Mouse (Mus musculus): Measurements from ENCODE around the gene Ttc16.

The Ttc16 gene

DNA sequence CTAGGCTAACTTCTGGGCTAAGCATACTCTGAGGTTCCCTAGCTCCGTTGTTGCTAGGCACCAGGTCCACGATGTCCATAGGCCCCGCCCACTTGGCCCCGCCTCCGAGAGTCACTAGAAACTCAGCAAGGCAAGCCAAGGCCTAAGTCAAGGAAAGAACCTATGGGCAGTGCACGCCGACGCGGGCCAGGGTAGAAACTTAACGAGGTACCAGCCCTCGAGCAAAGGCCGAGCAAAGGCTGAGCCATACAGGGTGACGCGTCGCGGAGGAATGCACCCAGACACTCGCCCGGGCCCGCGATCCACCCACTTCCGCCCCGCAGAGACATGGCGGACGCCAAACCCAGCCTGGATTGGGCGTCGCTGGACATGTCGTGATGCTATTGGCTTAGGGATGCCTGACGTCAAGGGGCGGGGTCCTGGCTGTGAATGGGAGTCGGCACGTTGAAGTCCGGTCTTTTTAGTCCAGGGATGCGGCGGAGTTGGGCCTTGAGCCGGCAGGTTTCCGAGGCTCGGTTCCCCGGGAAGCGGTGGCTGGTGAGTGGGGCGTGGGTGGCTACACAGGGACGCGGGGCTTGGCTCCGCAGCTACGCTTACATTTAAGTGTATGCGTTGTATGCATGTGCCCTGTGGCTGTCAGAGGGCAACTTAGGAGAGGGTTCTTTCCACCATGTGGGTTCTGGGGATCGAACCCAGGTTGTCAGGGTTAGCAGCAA, at the start of gene Ttc16, which contains the start of gene Ptrh1:
Gene Ttc16, minus strand, starts transcription at position 275 of the 716 bp plus-strand sequence.
Gene Ptrh1, plus strand, starts transcription at position 428 of the 716 bp plus-strand sequence.
- DNase-seq, result peak; percentile 92 to 98

DNA sequence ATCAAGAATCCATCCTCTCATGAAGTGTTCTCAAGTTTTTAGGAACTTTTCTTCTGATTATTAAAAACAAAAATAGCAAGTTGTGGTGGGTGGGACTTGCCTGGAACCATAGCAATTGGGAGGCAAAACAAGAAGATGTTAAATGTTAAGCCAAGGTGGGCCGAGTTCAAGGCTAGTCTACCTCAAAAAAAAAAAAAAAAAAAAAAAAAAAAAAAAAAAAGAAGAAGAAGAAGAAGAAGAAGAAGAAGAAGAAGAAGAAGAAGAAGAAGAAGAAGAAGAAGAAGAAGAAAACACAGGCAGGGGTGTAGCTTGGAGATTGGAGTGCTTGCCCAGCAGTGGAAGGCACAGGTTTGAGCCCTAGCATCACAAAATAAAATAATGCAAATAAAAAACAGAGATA, 49.3 kb upstream of the Ttc16 start:
- no peak for DNase-seq

DNA sequence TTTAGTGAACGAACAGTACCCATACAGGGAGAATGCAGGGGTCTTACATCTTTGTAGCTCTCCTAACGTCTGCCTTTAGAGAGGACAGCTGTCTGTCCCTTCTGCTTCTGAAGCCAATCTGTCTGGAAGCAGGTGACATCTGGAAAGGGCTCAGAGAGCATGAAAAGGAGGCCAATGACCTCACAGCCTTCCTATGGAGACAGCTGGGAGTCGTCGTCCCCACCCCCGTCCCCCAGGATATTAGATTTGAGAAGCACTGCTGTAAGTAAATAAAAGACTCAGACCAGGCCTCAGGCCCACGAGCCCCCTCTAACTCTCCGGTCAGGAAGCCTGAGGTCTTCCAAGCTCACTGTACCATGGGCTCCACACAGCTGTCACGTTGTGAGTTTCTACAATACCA, 48.7 kb upstream of the Ttc16 start:
- DNase-seq, result no peak

DNA sequence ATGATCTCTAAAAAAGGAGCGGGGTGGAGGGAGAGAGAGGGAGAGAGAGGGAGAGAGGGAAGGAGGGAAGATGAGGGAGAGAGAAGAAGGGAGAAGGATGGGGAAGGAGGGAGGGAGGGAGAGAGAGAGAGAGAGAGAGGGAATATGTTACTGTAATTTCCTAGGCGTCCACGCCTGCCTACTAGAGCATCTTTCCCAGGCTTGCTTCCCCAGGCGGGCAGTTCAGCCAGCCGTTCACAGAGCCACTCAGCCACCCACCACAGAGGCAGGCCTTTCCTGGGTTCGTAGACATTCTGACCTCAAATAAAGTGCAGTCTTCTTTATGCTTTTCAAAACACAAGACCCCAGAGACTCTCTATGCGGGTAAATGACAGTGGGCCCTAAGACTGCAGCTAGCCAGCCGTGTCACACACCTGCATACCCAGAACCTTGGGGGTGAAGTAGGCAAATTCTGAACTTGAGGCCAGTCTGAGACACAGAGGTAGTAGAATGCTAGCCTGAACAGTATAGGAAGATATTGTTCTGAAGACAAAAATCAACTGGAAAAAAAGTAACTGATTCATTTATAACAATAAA, 48.2 kb upstream of the Ttc16 start:
- DNase-seq, result no peak

DNA sequence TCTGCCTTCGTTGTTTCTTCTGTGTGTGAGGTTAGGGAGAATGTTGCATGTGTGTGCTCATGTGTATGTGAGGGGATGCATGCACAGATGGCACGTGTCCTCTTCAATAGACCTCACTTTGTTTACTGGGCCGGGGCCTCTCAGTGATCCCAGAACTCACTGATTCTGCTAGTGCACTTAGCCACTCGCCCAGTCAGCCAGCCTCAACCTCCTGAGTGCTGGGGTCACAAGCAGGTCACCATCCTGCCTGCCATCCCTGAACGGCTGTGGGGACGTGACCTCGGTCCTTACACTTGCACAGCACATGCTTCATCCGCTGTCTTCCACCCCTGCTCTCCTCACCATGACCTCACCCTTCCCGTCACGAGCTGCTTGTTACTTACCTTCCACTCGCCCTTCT, 47.7 kb upstream of the Ttc16 start:
- no peak for DNase-seq

DNA sequence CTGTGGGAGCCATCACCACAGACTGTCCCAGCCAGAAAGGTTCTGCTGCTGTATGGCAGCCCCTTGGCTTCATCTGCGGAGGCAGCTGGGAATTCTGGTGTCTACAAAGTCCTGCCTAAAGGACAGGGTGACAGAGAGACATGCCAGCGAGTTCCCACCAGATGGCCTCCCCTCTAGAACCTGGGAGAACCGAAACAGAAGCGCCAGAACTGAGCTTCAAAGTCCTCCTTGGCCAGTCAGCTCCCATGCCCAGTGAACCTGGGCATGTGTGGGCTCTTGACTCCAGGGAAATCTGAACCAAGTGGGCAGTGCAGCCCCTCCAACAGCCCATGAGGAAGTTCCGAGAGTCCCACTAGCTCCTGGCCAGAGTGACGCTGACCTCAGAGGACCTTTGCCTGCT, 47.2 kb upstream of the Ttc16 start:
- no peak for DNase-seq

DNA sequence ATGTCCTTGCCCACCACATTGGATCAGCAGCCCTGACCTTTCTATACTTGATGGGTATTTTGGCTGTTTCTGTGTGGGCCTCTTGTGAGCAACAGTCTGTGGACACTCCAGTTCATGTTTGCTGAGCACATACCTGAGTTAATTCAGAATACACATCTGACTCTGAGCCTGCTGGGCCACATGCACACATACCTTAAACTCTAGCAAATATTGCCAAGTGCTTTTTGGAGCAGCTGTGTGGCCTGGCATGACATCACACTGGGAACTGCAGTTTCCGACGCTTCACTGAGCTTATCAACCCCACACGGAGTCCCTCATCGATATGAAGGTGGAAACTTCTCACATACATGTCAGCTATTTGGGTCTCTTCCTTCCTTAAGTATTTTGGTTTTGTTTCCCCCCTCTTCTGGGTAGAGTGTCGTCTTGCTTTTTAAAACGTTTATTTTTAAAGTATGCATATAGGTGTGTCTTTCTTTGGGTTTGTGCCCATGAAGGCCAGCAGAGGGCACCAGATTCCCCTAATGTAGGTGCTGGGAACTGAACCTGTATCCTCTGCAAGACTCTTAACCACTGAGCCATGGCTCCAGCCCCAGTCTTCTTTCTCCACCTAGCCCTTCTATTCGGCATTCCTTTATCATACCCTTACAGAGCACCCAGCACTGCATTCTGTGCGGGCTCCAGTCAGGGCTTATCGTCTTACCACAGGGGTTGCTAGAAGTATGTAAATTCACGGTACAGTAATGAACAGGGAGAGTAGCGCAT, 45.8 kb upstream of the Ttc16 start:
- DNase-seq, result peak in 1 of 2 experiments; percentile 44

DNA sequence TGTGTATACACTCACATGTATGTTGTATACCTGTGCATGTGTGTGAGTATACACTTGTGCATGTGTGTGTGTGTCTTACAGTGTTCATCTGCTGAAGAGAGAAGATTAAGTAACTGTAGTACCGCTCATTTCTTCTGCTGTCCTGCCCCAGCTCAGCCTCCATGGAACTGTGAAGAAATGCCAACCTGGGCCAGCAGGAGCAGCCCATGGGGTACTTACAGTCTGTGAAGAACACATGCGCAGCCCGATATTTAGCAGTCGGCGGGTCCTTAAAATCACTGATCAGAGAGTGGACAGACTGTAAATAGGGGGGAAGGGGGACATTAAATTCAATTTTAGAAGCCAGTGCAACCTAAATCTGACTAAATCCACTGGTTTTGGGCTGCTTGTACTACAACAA, 42.8 kb upstream of the Ttc16 start:
- no peak for DNase-seq

DNA sequence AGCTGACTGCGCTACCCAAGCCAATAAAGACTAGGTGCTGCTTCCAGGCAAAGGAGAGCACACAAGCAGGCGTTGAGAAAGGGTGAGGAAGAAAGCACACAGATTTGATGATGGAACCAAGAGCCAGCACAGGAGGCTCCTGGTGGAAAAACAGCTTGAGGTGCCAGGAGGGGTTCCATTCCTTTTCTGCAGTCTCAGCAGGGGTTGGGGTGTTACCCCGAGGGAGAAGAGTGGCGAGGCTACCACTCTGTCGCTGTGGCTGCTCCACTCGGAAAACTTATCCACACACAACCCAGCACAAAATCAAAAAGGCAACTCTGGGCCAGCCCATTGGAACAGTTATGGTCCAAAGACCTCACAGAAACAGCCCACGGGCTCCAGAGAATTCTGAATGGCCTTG, 42.2 kb upstream of the Ttc16 start:
- no peak for DNase-seq

DNA sequence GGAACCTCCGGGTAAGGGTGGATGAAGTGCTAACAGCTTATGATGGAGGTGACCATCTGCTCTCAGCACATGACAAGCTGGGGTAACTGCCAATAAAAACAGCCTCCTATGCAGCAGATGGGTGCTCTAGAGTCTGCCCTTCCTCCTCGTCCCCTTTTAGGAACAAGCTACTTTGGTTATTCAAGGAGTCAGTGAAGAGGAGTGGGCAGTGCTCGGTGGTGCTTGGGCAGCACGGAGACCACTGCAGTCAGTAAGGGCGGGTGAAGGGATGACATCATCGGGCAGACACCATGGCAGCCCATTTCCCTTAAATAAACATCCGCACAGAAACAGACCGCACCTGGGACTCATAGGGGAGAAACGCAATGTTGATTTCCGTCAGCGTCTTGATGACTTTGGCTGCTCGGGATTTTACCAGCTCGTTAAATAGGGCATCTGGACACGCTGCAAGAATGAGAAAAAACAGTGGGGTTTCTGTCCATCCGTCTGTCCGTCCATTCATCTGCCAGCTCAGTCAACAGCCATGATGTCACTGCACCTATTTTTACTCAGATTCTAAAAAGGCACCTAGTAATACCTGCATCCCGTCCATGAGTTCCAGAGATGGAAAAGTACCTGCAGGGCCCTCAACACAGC, 41.6 kb upstream of the Ttc16 start:
- DNase-seq, result no peak

DNA sequence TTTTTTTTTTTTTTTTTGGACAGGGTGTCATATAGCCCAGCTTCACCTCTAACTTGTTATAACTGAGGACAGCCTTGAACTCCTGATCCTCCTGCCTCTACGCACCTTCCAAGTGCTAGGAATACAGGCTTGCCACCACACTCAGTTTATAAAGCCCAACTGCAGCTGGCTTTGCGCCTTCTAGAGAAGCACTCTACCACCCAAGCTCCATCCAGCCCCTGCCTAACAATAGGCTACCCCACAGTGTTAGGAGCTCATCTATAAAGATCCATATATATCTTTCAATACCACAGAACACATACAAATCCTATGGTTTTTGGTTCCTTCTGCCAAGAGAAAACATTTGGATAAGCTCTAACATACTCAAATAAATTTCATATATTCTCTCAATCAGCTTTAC, 41.1 kb upstream of the Ttc16 start:
- no peak for DNase-seq

DNA sequence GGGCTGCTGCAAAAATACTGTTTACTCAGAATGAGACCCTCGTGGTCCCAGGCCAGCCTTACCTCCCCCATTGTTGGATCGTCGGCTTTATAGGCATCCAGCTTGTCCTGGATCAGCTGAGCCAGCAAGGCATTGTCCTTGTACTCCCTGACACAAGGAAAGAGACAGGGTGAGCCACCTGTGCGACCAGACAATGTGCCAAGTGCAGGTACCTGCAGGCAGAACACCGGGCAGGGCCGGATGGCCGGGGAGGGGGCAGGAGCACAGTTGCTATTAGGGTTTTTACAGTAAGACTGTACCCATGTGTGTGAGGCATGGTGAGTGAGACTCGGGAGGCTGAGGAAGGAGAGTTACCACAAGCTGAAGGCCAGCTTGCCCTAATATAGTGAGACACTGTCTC, 36.5 kb upstream of the Ttc16 start:
- no peak for DNase-seq

DNA sequence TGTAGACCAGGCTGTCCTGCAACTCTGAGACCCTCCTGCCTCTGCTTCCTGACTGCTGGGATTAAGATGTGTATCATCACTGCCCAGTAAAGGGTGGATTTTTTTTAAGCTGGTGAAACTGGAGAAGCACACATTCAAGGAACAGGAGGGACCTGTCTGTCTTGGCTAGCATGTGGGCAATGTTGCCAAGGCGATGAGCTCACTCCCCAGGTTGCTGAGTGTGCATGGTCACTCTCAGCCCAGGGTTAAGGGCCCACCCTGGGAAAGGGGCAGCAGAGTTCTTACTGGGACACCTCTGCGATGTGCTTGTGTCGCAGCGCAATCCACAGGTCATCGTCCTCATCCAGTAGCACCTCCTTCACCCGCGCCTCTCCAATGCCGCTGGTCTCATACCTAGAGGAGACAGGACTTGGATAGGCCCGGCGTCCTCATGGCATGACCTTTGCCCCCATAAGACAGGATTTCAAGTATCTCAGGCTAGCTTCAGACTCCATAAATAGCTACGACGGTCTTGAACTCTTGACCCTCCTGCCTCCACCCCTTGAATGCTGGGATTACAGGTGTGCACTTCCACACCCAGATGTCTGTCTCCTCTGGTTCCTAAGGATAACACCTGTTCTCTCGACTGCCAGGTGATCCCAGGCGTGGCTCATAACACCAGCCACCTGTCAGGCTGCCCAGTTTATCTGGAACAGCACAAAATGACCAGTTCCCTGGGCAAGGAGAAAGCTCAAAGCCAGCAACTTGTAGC, 33.6 kb upstream of the Ttc16 start:
- no peak for DNase-seq

DNA sequence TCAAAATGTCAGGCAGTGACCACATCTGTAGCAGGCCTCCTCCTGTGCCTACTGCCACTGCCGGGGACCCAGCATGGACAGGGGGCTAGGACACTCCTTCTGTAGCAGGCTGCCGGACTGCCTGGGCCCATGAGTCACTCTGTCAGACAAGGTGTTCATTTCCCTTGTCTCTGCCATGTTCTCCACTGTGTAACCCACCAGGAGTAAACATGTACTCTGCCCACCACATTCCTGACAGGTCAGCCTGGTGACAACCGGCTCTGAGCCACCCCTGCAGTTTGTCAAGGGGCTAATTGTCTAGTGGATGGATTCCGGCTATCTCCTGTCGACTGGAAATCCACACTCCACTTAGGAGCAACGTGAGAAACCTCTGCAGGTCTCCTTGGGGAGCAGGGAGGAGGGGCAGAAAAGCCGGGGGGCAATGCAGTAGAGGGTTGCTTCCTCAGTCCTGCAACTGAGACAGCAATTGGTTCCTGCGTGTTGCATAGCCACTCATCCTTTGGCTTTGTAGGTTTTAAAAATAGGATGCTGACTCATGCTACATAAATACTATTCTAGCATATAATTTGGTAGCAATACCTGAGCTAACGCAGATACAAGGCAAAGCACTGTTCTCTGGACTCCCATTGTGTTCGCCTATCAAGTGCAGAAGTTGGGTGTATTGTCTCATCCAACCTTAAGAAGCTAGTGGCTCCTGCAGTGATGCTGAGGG, 23.0 kb upstream of the Ttc16 start:
- no peak for DNase-seq

DNA sequence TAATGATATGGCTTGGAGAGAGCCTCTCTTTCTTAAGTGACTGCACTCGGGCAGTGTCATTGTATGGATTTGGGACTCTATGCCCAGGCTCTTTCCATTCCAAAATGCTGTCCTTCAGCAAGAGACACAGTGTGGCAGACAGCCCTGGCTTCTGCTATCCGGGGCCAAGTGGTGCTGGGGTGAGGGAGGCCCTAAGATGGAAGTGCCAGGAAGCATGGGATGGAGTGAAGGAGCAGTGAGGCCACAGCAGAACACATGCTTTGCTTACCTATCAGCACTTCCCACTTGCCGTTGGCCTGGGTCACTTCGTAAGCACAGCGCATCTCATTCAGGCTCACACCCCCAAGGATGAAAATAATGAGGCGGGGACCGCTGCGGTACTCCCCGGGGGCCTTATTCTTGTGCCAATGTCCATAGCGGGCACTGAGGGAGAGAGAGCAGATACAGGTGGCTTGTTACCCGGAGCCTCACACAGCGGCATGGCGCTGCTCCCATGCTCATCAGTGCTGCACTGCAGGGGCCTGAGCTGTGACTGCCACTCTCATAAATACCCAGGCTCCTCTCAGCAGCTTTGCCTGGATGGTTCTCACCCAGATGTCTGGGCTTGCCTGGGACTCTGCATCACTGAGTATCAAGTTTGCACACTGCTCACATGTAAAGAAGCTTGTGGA, 20.4 kb upstream of the Ttc16 start:
- DNase-seq, result no peak

DNA sequence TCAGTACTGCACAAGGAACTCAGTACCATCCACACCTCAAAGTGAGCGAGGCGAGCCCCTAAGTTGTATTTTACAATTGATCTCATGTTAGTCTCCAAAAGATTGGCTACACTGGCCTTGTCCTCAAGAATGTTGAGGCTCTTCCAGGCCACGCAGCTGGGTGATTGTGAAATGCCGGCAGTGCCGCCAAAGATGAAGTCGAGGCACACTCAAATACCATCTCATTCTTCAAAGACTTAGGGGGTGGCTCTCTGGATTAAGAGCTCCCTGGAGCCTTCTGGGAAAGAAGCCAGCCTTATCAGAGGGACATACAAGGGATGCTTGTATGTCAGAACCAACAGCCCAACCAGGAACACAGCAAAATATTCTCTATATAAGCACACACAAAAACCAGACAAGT, 15.9 kb upstream of the Ttc16 start:
- DNase-seq, result no peak

DNA sequence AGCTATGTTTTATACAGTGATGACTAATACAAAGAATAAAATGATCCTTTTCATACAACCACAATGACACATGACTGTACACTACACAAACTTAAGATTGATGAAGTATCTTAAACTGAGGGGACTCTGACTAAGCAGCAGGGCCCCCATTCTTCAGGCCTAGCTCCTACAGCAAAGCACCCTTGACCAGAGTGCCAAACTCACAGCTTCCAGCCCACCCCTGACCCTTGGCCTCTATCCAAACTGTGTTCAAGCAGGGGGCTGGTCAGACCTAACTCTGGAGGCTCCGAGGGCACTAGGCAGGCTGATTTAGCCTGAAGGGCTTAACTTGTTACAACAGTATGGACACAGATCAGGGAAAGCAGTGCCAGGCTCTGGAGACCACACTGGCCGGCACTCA, 13.1 kb upstream of the Ttc16 start:
- no peak for DNase-seq

DNA sequence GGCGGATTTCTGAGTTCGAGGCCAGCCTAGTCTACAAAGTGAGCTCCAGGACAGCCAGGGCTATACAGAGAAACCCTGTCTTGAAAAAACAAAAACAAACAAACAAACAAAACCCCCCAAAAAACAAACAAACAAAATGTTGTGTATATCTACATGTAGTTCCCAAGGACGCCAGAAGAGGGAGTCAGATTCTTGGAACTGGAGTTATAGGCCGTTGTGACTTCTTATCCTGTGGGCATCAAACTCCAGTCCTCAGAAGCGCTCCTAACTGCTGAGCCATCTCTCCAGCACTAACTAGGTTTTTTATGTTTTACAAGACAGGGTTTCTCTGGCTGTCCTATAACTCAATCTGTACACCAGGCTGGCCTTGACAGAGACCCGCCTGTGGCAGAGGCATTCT, 11.7 kb upstream of the Ttc16 start:
- DNase-seq, result no peak

DNA sequence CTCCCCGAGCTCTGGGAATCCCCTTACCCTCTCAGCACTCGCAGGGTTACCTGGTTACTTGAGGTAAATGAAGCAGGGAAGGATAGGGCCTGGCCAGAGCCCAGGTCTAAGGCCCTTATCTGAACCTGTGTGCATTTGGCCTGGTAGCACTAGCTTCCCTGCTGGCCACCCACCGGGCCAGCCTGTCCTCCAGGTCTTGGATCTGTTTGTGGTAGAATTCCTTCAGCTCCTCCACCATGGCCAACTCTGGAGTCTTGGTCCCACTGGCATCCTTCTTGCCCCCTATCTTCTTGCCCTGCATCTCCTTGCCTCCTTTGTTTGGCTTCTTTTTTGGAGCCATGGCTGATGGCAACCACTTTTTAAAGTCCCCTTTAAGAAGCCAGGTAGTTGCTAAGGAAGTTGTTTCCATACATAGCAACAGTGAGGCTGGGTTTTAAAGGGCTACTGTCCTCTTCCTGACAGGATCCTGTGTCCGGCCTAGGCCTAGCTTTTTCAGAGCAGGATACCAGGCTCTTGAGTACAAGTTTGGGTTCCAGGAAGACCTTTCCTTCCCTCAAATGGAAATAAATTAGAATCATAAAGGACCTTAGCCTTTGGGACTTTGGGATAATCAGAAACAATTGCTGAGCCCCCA, 8.7 kb upstream of the Ttc16 start, which contains the start of gene Cfap157:
Gene Cfap157, minus strand, starts transcription at position 381 of the 634 bp plus-strand sequence.
- DNase-seq, result no peak

DNA sequence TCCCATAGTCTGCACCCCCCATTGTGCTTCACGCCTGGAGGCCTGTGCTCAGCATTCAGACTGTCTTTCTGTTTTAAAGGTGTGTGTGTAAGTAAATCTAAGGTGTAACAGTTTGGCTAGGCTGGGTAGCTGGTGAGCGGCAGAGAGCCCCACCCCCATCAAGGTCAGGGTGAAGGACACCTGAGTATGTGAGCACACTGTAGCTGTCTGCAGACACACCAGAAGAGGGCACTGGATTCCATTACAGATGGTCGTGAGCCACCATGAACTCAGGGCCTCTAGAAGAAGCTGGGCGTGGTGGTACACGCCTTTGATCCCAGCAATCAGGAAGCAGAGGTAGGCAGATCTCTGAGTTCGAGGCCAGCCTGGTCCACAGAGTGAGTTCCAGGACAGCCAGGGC, 6.3 kb upstream of the Ttc16 start:
- DNase-seq, result no peak

DNA sequence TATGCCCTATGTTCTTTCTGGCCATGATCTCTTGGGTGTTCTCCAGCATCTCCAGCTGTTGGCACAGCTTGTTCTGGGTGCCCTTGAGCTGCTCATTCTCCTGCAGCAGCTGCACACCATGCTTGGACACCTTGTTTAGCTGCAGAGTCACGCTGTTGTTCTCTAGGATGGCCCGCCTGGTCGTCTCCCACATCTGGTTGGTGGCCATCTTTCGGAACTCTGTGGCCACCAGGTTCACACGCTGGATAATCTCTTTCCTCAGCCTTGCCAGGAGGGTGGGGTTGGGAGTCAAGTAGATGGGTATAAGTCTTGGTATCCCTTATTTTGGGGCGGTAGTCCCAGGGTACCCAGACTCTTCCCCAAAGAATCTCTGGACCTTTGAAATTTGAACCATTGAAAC, 4.3 kb upstream of the Ttc16 start:
- no peak for DNase-seq
